Mouse (Mus musculus) colon, adult 2 months (tissue): ENCODE measurements around the gene Gm17175. TPM values are rescaled to one million over a fixed set of nuclear protein-coding genes. Genes with fewer than 3 reads are reported as not detected.

Experiments
- polyA plus RNA-seq: library from polyadenylated mRNA; depleted of rRNA; stranded (reverse); fragments of >200 nt; gene quantifications from 2 replicates; pipeline ENCODE4 v1.2.3, GENCODE M21; 2012; rRNA removed

Gene Gm17175
- polyA plus RNA-seq: not detected in 2 replicates

GRCm38 (mm10) chr14:51573963-51574362 lies at the start of gene Gm17175:
TSS of gene Gm17175 (minus strand) at chr14:51574063.

GRCm38 (mm10) chr14:51611210-51611609 lies 37.3 kb upstream of the Gm17175 start, which contains the start of gene Gm17078:
TSS of gene Gm17078 (minus strand) at chr14:51611310.

GRCm38 (mm10) chr14:51592039-51592438 lies 18.2 kb upstream of the Gm17175 start, which contains the start of gene Gm17174:
TSS of gene Gm17174 (minus strand) at chr14:51592139.

GRCm38 (mm10) chr14:51552490-51552889 lies 21.4 kb downstream of the Gm17175 start, which contains the start of gene Gm5622:
TSS of gene Gm5622 (plus strand) at chr14:51552790.

Other genes starting within 250 kb of the Gm17175 start
- not detected in 2 replicates for gene Gm7247, start 212.3 kb downstream of the Gm17175 start, polyA plus RNA-seq
- gene Vmn2r88, start 163.2 kb downstream of the Gm17175 start, polyA plus RNA-seq: not detected in 2 replicates
- gene Vmn2r89, start 122.2 kb downstream of the Gm17175 start, polyA plus RNA-seq: not detected in 2 replicates
- gene Gm5622, start 21.3 kb downstream of the Gm17175 start, polyA plus RNA-seq: not detected in 2 replicates
- not detected in 2 replicates for gene Gm17174, start 18.1 kb upstream of the Gm17175 start, polyA plus RNA-seq
- not detected in 2 replicates for gene Gm17078, start 37.2 kb upstream of the Gm17175 start, polyA plus RNA-seq
- not detected in 2 replicates for gene Gm4181, start 61.6 kb upstream of the Gm17175 start, polyA plus RNA-seq
- gene Gm17079, start 121.4 kb upstream of the Gm17175 start, polyA plus RNA-seq: not detected in 2 replicates
- gene Gm5800, start 143.1 kb upstream of the Gm17175 start, polyA plus RNA-seq: not detected in 2 replicates
- 9.3 and 44.7 TPM in 2 replicates for gene Ang4, start 199.5 kb upstream of the Gm17175 start, polyA plus RNA-seq
- gene AY358078, start 226.0 kb upstream of the Gm17175 start, polyA plus RNA-seq: not detected in 2 replicates